Mouse (Mus musculus) Muller cell, postnatal 12 days (primary cell): Measurements from ENCODE around the gene Ext2.

Source experiments
- DNase-seq: peaks from one replicate; pipeline ENCODE4 v3.0.0-alpha.2; 2015; ENCODE audit errors: inconsistent ontology term

Gene Ext2

DNA sequence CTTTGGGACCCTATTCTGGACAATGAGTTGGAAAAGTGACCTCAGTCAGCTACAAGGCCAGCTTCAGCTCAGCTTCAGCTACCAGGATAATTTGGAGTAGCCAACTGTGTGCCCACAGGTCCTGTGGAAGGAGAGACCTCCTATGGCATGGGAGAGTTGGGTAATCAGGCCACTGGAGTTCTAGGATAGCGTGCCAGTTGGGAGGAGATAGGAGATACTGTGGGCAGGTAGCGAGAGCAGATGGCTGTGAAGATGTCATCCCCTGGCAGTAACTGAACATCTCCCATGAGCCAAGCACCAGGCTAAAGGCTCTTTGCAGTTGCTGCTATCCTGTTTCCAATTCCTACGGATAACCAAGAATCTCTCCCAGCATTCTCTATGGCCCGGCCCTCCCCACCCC, 187.8 kb downstream of the Ext2 start:
- DNase-seq, result no peak

DNA sequence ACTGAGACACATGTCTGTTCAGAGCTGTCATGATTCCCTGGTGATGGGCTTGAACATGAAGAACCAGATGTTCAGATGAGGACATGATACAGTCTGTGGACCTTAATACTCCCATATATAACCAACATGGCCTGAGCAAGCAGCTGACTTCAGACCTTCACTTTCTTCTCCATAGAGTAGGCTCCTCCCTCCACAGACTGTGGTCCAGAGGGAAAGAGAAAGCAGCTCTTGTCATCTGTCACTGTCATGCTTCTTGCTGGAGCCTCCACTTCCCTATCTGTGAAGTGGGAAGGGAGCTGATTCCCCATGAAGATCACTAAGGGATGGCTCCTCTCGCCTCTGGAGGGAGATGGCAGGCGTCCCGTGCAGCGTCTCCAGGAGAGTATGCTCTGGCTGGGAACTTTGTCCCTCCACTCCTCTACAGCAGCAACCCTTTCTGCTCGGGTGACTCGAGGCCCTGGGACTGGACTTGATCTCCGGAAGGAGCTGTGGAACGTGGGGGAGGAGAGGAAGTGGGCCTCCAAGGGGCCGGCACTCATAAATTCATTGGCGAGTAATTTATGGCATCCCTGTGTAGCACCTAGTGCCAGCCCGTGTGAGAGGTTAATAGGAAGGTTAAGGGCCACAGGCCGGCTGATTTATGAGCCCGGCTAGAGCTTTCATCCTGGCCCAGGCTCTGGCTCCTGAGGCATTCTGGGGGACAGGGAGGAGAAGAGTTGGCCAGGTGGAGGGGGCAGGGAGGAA, 197.5 kb downstream of the Ext2 start:
- no peak for DNase-seq

DNA sequence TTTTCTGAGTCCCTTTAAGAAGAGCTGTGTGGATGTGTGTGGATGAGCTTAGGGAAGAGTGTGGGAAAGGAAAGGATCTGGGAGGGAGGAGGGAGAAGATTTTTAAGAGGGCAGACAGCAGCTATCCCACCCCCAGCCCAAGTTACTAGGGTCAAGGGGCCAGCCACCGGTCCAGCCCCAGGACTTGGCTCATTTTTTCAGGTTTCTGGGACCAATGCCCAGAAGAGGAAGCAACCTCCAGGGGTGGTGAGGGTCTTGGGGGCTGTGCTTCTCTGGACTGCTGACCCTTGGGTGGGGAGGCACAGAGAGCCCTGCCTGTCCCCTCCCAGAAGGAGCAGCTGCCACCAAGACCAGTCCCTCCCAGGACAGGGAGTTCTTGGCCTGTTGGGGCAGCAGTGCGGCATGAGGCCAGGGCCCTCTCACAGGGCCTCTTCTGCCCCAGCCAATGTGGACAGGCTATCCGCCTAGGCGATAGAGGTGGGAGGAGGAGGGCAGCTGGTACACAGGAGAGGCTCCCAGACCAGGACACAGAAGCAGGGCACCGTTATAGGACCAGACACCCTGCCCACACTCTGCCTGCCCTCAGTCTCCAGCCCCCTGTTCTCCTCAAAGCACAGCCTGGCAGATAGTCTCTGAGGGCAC, 203.0 kb downstream of the Ext2 start:
- DNase-seq, result no peak

DNA sequence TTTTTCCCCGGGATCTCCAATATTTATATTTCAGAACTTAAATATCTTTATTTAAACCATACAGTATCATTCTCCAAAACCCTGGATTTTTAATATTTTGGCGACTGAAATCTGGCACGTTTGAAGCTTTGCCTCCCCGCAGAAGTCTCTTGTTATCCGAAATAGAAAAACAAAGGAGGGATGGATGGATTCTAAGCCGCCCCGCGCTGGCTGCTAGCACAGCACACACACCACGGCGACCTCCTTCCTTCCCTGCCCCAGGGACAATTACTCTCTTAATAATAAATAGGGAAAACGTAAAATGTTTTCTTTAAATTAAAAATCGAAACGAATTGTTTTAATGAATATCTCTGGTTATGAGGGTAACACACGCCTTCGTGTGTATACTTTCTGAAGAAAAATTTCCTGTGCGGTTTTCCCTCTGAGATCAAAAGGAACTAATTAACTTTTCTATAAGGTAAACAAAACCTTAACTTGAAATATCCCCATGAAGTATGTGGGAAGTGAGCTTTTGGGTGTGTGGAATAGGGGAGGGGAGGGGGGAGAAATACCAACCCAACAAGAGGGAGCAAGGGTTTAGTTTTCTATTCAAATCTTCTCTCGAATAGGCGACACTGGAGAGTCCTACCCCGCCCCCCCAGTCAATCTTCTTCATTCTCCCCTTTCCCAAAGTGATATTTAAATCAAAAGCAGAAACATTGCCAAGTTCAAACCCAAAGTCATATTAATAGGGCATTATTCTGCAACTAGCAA, 203.7 kb downstream of the Ext2 start:
- DNase-seq, result no peak

DNA sequence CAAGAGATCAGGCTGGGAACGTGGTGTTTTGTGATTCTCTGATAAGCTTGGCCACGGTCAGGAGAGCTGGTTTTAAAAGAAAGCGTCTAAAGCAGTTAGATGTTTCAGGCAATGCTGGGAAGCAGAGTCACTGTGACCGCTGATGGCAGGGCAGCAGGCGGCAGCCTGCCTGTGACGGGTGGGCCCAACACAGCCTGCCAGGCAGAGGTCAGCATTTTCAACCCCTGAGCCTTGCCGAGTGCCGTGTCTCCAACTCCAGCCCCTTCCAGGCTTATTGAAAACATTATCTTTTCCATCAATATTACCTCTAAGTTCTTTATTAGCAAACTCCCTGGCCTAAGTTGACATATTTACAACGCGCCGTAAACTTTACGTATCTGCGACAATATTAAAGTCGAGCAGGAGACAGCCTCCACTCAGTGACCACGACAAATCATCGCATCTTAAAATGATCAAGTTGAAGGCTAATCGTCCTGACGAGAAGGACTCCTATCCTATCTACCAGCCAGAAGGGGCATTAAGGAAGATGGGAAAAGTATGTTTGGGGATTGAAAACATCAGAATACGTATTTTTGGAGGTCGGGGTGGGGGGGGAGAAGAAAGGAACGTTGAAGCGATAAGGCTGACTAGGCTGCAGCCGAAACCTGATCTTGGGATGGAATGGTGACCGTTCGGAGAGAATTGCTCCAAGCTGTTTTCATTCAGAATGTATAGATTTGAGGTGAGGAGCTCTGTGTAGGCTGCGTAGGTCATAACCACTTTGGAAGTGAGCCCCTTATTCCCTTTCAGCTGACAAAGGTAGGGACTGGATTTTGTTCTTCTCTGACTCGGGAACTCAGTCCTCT, 206.3 kb downstream of the Ext2 start:
- DNase-seq, result no peak

DNA sequence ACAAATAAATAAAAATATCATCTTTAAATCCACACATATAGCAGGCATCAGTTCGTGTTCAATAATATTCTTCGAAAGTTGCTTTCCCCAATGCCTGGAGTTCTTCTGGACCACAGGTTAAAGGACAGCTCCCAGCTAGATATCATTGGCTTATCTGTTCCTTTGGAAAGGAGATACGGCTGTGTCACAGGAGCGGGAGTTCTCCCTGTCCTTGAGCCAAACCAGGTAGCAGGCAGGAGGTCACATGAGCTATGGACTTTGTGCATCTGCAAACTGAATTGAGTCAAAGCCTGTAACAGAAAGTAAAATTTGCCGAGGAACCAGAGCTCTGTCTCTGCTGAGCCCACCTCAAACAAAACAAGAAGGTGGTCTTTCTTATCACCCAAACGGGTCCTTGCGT, 209.3 kb downstream of the Ext2 start:
- no peak for DNase-seq
